Mouse (Mus musculus) lung, postnatal 0 days (tissue): ENCODE measurements at regions not wholly inside any gene's neighbourhood (a gene's known extent, or its start where the extent isn't known, plus 50 kb on each side); places are given as distances from the start of the nearest gene placed in this dataset.

Experiments used
- CTCF ChIP-seq: IDR thresholded peaks from 2 replicates; pipeline ENCODE4 v1.5.1; 2016; ENCODE audit warnings: antibody characterized with exemption, mild to moderate bottlenecking
- EP300 ChIP-seq: IDR thresholded peaks from 2 replicates; pipeline ENCODE4 v1.6.1; 2016; ENCODE audit warnings: antibody characterized with exemption, mild to moderate bottlenecking, control low read depth

- TF ChIP-seq CTCF (peak; percentile 57), EP300 (no peak)
Observed at GRCm38 (mm10) chr5:148742158-148742835, 186.8 kb downstream of the Katnal1 start.
